Mouse (Mus musculus): Measurements from ENCODE around the gene Ehd2. TPM values are rescaled to one million over a fixed set of nuclear protein-coding genes. Genes with fewer than 3 reads are reported as not detected.
A peak's percentile ranks its signal among the peaks of the same experiment; 100 is the strongest.

Gene Ehd2
- polyA plus RNA-seq, 1 experiment from 2014 or later, result not detected

DNA sequence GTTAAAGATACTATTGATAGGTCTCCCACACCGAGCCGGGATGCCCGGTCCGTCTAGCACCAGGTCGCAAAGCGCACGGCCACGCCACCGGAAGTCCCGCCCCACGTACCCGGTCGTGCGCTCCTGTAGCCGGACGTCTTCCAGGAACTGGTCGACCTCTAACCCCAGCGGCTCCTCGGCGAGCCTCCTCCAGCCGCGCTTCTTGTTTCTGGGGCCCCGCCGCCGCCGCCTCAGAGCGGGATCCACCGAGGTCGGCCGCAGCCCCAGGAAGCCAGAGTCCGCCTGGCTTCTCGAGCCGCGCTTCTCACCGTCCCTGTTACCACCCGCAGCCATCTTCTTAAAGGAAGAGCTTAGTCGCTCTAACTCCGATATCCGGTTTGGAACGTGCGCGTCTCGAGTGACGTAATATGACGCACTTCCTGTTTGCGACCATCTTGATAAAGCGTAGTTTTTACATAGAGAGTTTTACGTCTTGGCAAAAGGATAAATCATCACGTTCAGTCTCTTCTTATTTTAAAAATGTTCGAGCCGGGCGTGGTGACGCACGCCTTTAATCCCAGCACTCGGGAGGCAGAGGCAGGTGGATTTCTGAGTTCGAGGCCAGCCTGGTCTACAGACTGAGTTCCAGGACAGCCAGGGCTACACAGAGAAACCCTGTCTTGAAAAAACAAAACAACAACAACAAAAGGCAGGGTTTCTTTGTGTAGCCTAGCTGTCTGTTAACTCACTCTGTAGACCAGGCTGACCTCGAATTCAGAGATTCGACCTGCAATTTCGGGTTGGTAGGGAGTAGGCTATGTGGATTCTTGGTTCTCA lies 21.4 kb downstream of the Ehd2 start, which contains the start of gene Nop53:
TSS of gene Nop53 (minus strand) at position 354 of the 816 bp plus-strand sequence.
- 3% methylated on average over 53 of the region's 59 CpGs for WGBS (ENCODE audit: missing documents)
- peaks cover 29% of the 10 kb centered on the region for H3K79me2 ChIP-seq (ENCODE audit: inconsistent target)
- H3K36me3 ChIP-seq (ENCODE audit: inconsistent target), result peaks cover 35% of the 10 kb centered on the region
- H3K27ac ChIP-seq, result peak within 1 kb of the TSS; percentile 48
- peak within 1 kb of the TSS; percentile 87 for H3K4me3 ChIP-seq (ENCODE audit: inconsistent target)

DNA sequence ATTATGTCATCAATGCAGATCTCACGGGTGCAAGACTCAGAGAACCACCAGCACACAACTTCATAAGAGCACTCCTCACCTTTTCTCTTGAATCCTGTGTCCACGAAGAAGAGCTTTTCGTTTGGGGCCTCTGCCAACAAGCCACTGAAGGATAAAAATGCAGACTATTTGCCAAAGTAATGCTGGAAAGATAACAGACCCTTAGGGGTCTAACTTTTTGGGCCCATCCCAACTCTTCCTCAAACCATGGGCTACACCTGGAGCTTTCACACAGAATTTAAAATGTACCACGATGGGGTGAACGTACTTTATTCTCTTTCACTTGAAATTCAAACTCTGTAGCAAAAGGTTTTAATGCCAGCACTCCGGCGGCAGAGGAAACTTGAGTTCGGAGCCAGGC lies 22.2 kb downstream of the Ehd2 start:
- 4% methylated on average over 8 of the region's 8 CpGs for WGBS (ENCODE audit: missing documents)
- Histone ChIP-seq H3K36me3 (ENCODE audit: inconsistent target) (peaks cover 42% of the 10 kb centered on the region), H3K27ac (peak overlapping the region; percentile 48), H3K4me3 (ENCODE audit: inconsistent target) (peak overlapping the region; percentile 87), H3K79me2 (ENCODE audit: inconsistent target) (peaks cover 29% of the 10 kb centered on the region)

DNA sequence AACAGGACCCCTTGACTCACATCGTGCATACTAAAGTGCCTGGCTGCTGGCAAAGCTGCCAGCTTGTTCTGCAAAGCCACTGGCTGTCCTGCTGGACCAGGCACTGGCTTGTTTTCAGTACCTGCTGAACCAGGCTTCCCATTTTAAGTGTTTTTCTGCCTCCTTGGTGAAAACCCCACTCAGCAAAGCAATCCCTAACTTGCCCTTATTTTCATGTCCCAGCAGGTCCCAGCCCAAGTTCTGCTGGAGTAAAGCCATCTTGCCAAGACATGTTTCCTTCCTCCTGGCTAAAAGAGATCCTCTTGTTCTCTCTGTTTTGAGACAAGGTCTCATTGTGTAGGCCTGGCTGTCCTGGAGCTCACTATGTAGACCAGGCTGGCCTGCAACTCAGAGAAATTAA lies 23.1 kb downstream of the Ehd2 start:
- WGBS (ENCODE audit: missing documents), result 100% methylated on average over 1 of the region's 1 CpGs
- peaks cover 50% of the 10 kb centered on the region for H3K36me3 ChIP-seq (ENCODE audit: inconsistent target)
- no peak overlapping the region for H3K4me3 ChIP-seq (ENCODE audit: inconsistent target)

DNA sequence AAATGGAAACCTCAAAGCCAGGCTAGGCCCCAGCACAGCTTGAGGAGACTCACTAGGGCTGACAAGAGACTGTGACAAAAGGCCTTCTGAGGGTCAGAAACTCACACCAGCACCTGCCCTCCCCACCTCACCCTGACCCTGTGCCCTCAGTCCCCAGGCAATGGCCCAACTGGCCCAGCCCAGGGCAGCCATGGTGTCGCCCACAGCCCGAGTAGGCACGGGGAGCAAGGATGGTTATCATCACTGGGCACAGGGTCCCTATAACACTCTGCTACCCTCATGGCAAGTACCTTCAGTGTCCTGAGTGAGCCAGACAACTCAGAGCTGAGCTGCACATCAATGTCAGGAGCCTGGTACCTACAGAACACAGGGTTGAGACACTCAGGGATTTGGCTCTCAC lies 28.7 kb downstream of the Ehd2 start:
- Histone ChIP-seq H3K4me3 (ENCODE audit: inconsistent target) (no peak overlapping the region), H3K79me2 (ENCODE audit: inconsistent target) (peaks cover 10% of the 10 kb centered on the region)

More for the DNA sequence above, 23.1 kb downstream of the Ehd2 start:
- Histone ChIP-seq H3K79me2 (ENCODE audit: inconsistent target) (peaks cover 29% of the 10 kb centered on the region), H3K27ac (no peak overlapping the region)

DNA sequence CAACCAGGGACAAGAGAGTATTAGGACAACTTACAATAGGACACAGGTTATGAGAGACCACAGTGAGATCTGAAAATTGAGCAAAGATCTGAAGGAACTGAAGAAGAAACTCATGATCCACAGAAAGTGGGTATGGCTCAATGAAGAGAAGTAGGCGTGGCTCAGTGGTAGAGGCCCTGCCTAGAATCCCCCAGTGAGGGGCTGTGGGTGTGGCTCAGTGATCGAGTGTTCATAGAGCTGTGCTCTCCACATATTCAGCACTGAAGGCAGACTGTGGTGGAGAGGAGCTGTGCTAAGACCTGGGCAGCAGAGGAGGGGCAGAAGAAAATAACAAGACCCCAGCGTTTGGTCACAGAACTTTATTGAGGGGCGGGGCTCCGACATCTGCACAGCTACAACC lies 29.9 kb downstream of the Ehd2 start:
- Histone ChIP-seq H3K79me2 (ENCODE audit: inconsistent target) (no peaks in the 10 kb centered on the region), H3K36me3 (ENCODE audit: inconsistent target) (peaks cover 51% of the 10 kb centered on the region), H3K27ac (no peak overlapping the region), H3K4me3 (ENCODE audit: inconsistent target) (no peak overlapping the region)
- WGBS (ENCODE audit: missing documents), result 94% methylated on average over 5 of the region's 5 CpGs

More for the DNA sequence above, 28.7 kb downstream of the Ehd2 start:
- no peak overlapping the region for H3K27ac ChIP-seq
- H3K36me3 ChIP-seq (ENCODE audit: inconsistent target), result peaks cover 63% of the 10 kb centered on the region
- WGBS (ENCODE audit: missing documents), result 96% methylated on average over 3 of the region's 3 CpGs

DNA sequence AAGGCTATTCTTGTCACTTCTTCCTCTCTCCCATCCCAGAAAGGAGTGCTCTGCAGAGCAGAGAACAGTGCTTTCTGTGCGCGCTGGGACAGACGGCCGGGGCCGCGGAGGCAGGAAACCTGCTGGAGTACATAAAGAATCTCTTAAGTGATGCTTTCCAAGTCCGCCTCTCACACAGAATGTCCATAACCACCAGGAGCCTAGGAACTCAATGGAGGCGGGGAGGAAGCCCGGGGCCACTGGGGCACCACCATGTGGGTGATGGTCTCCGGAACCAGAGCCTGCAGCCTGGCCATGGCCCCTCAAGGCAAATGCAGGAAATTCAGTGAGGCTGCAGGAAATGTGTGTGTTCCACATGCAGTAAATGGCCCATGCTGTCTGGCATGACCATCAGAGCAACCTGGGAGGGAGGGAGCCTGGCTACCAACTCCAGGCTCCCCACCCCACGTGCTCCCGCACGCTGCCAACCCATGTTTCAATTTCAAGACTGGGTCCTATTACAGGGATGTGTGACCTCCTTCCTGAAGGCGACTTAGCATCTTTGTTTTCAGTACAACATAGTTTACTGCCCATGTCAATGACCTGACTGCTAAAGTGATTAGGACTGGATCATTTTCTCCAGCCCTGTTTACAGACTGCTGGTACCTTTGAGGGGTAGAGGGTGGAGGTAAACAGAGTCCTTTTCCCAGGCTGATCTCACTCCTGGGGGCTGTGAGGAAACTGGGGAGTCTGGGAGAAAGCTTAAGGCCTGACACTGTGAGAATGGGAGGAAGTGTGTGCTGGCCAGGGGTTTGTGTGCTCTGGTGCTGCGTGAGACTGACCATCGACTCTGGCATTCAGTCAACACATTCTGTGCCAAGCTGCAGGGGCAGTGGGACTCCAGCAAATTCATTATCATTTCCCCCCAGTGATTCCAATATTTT lies 33.7 kb downstream of the Ehd2 start:
- Histone ChIP-seq H3K36me3 (ENCODE audit: inconsistent target) (peaks cover 16% of the 10 kb centered on the region), H3K79me2 (ENCODE audit: inconsistent target) (no peaks in the 10 kb centered on the region), H3K4me3 (ENCODE audit: inconsistent target) (no peak overlapping the region), H3K27ac (no peak overlapping the region)
- WGBS (ENCODE audit: missing documents), result 43% methylated on average over 16 of the region's 16 CpGs

DNA sequence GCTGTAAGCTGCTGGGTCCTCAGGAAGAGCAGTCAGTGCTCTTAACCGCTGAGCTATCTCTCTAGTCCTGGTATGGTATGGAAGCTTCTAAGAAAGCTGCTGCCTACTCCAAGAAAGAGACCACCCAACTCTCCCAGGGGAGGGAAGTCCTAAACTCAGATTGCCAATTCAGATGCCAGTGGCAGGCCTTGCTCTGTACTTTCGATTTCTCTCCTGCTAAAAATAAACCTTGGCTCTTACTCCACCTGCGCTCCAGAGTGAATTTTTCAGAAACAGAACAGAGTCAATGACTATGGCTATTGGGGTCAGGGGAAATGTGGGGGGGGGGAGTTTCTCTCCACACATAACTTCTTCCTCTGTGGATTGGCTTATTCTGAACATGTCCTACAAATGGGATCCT lies 35.7 kb downstream of the Ehd2 start:
- H3K4me3 ChIP-seq (ENCODE audit: inconsistent target), result no peak overlapping the region
- H3K79me2 ChIP-seq (ENCODE audit: inconsistent target), result no peaks in the 10 kb centered on the region
- H3K36me3 ChIP-seq (ENCODE audit: inconsistent target), result no peaks in the 10 kb centered on the region
- H3K27ac ChIP-seq, result no peak overlapping the region
- 44% methylated on average over 3 of the region's 3 CpGs for WGBS (ENCODE audit: missing documents)

DNA sequence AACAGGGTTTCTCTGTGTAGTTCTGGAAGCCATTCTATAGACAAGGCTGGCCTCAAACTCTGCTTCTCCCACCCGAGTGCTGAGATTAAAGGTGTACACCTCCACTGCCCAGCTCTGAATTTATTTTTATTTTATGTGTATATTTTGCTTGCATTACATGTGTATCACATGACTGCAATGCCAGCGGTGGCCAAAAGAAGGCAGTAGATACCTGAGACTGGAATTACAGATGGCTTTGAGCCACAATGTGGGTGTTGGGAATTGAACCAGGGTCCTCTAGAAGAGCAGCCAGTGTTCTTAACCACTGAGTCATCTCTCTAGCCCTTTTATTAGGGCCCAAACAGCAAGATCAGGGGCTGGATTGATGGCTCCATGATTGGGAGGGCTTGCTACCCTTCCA lies 36.8 kb downstream of the Ehd2 start:
- H3K4me3 ChIP-seq (ENCODE audit: inconsistent target), result no peak overlapping the region
- H3K27ac ChIP-seq, result no peak overlapping the region
- 86% methylated on average over 2 of the region's 2 CpGs for WGBS (ENCODE audit: missing documents)
- H3K36me3 ChIP-seq (ENCODE audit: inconsistent target), result no peaks in the 10 kb centered on the region
- H3K79me2 ChIP-seq (ENCODE audit: inconsistent target), result no peaks in the 10 kb centered on the region

DNA sequence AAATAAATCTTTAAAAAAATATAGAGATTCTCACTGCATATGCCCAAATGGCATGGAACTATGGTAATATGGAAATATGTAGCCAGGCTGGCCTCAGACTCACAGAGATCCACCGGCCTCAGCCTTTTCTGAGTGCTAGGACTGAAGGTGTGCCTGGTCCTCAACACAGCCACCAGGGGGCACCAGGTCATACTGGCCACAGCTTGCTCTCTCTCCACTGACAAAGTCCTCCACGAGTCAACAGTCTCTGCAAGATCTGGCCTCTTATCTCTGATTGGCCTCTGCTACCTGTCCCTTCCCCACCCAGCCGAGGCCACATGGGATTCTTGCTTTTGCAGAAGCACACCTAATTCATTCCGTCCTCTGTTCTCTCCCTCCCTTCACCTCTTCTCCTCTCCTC lies 37.5 kb downstream of the Ehd2 start:
- no peak overlapping the region for H3K4me3 ChIP-seq (ENCODE audit: inconsistent target)
- H3K27ac ChIP-seq, result no peak overlapping the region
- H3K79me2 ChIP-seq (ENCODE audit: inconsistent target), result no peaks in the 10 kb centered on the region
- no peaks in the 10 kb centered on the region for H3K36me3 ChIP-seq (ENCODE audit: inconsistent target)
- 35% methylated on average over 4 of the region's 4 CpGs for WGBS (ENCODE audit: missing documents)

DNA sequence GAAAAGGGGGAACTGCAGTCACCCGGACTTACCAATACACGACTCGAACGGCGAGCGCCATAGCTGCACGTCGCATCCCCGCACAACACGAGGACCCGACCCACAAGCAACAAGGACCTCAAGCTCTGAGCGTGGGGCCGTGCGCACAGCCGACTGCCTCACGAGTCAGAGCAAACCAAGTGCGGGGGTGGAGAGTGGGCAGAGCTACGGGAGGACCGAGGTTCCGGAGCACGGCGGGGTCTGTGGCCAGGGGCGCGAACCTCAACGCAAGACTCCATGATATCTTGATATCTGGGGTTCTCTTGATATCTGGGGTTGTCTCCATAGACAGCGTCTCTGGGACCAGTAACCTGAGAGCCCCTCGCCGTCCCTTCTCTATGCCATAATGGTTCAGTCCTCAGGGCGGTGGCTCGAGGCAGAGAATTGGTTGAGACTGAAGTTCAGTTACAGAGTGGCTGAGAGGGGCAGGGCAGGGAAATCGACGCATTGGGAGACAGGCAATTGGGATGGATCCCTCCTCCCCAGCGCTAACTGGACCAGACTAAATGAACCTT lies 45.1 kb downstream of the Ehd2 start, which contains the start of gene Selenow:
TSS of gene Selenow (minus strand) at position 183 of the 554 bp plus-strand sequence.
- Histone ChIP-seq H3K79me2 (ENCODE audit: inconsistent target) (peaks cover 32% of the 10 kb centered on the region), H3K36me3 (ENCODE audit: inconsistent target) (peaks cover 23% of the 10 kb centered on the region), H3K4me3 (ENCODE audit: inconsistent target) (peak within 1 kb of the TSS; percentile 97), H3K27ac (peak within 1 kb of the TSS; percentile 91)
- 2% methylated on average over 33 of the region's 33 CpGs for WGBS (ENCODE audit: missing documents)

DNA sequence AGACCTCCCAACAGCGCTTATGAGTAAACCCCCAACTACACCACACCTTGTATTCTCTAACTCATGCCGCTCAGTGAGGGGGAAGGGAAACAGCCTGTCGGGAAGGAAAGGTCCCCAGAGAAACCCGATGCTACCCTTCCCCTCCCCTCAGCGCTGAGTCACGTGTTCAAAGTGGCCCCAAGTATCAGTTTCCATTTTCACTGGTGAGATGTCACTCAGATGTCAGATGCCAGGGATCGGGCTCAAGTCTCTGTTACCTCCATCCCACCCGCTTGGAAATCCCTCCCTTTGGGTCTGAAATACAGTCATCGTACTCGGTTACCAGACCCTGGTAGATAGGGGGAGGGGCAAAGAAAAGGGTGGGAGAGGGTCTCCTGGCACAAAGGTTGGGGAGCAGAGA lies 45.6 kb downstream of the Ehd2 start:
- Histone ChIP-seq H3K36me3 (ENCODE audit: inconsistent target) (peaks cover 28% of the 10 kb centered on the region), H3K79me2 (ENCODE audit: inconsistent target) (peaks cover 32% of the 10 kb centered on the region), H3K4me3 (ENCODE audit: inconsistent target) (peak overlapping the region; percentile 97), H3K27ac (peak overlapping the region; percentile 91)
- WGBS (ENCODE audit: missing documents), result 1% methylated on average over 10 of the region's 10 CpGs

DNA sequence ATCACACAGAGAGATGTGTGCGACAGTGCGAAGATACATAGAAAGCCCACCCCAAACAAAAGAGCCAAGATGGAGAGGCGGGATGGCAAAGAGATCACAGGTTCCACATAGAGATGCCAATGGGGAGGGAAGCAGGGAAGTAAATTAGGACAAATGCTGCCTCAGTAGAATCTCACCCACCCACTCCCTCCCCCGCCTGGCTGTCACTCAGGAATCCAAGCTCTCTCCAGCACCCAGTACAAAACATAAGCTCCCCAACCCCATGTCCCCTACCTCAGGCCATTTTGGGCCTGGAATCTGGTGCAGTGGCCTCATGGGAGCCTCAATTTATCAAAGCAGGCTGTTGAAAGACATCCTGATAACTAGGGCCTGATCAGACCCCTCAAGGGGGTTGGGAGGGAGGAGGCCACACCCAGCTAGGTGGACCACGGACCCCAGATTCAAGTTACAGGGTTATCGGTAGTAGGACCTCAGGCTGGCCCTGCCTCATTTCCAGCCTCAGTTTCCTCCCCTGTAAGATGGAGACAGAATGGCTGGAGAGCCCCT lies 46.6 kb downstream of the Ehd2 start:
- 89% methylated on average over 6 of the region's 6 CpGs for WGBS (ENCODE audit: missing documents)
- Histone ChIP-seq H3K36me3 (ENCODE audit: inconsistent target) (peaks cover 31% of the 10 kb centered on the region), H3K4me3 (ENCODE audit: inconsistent target) (peak overlapping the region; percentile 97), H3K27ac (no peak overlapping the region), H3K79me2 (ENCODE audit: inconsistent target) (peaks cover 32% of the 10 kb centered on the region)

DNA sequence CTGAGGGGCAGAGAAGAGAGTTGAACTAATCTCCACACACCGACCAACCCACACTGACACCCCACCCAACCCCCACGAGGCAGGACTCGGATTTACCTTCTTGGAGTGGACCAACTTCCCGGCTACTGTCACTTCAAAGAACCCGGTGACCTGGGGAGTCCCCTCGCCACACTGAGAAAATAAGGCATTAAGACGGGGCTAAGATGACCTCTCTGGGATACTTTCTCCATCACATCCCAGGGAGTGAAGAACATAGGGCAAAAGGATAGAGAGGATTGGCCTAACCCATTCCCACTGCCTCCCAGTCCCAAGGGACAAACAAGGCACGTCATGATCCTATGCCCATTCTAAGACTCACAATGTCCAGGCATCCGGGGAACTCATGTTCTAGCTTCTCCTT lies 47.4 kb downstream of the Ehd2 start:
- Histone ChIP-seq H3K4me3 (ENCODE audit: inconsistent target) (no peak overlapping the region), H3K36me3 (ENCODE audit: inconsistent target) (peaks cover 31% of the 10 kb centered on the region), H3K79me2 (ENCODE audit: inconsistent target) (peaks cover 32% of the 10 kb centered on the region), H3K27ac (no peak overlapping the region)
- WGBS (ENCODE audit: missing documents), result 94% methylated on average over 9 of the region's 9 CpGs

DNA sequence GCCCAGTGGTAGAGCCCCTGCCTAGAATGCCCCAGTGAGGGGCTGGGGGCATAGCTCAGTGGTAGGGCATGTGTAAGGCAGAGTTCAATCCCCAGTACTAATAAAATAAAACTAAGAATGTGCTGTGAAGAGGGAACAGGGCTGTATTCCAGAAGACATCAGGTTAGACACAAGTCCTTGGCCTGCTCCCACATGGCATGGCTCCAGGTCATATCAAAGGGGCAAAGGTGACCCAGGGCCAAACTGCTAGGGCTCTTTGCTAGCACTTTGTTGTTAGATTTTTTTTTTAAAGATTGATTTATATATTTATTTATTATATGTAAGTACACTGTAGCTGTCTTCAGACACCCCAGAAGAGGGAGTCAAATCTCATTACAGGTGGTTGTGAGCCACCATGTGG lies 49.0 kb downstream of the Ehd2 start:
- Histone ChIP-seq H3K27ac (no peak overlapping the region), H3K79me2 (ENCODE audit: inconsistent target) (peaks cover 32% of the 10 kb centered on the region), H3K36me3 (ENCODE audit: inconsistent target) (peaks cover 31% of the 10 kb centered on the region), H3K4me3 (ENCODE audit: inconsistent target) (no peak overlapping the region)
